Mouse (Mus musculus): Measurements from ENCODE around the gene Tmem88. TPM values are rescaled to one million over a fixed set of nuclear protein-coding genes. Genes with fewer than 3 reads are reported as not detected.

The Tmem88 gene
- polyA plus RNA-seq, 1 experiment = 16.5 TPM

- Histone ChIP-seq H3K4me3 (ENCODE audit: low read depth, low read length) (no peak overlapping the region), H3K27me3 (ENCODE audit: control insufficient read depth, insufficient read depth, low read length) (no peaks in the 10 kb centered on the region), H3K4me1 (ENCODE audit: control insufficient read depth, insufficient read depth, insufficient read length, low read length) (peaks cover 4% of the 10 kb centered on the region), H3K36me3 (ENCODE audit: control insufficient read depth, insufficient read depth, low read length) (no peaks in the 10 kb centered on the region), H3K27ac (ENCODE audit: insufficient read depth, low read depth, low read length) (no peak overlapping the region)
- TF ChIP-seq CTCF (IDR thresholded peaks at IDR 0.05; ENCODE audit: extremely low read depth, insufficient read length, insufficient replicate concordance, low read depth, low read length) (no peak), POLR2A (IDR thresholded peaks at IDR 0.05; ENCODE audit: low read depth, low read length) (no peak)
- 90% methylated on average over 15 of the region's 15 CpGs for WGBS
Observed at GRCm38 (mm10) chr11:69430631-69431030, 32.6 kb upstream of the Tmem88 start.

DNA sequence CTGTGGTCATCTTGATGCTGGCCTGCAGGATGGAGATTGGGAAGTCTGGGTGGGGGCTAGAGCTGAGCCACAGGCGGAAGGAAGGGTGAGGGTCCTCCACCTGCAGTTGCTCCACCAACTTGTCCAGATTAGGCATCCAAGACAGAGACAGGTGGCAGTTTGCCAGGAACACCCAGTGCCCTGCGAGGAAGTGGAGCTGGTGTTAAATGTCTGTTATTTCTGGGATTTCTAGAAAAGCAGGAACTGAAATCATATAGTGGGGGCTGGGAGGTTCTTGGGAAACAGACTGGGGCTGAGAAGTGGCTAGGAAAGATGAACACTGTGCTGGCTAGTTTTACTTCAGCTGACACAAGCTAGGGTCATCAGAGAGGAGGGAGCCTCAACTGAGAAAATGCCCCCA, 31.3 kb upstream of the Tmem88 start:
- Histone ChIP-seq H3K36me3 (ENCODE audit: control insufficient read depth, insufficient read depth, low read length) (no peaks in the 10 kb centered on the region), H3K27ac (ENCODE audit: insufficient read depth, low read depth, low read length) (peak overlapping the region; percentile 35; the same call in 1 of the 2 replicates), H3K27me3 (ENCODE audit: control insufficient read depth, insufficient read depth, low read length) (no peaks in the 10 kb centered on the region), H3K4me1 (ENCODE audit: control insufficient read depth, insufficient read depth, insufficient read length, low read length) (peaks cover 4% of the 10 kb centered on the region), H3K4me3 (ENCODE audit: low read depth, low read length) (no peak overlapping the region)
- 29% methylated on average over 2 of the region's 2 CpGs for WGBS
- TF ChIP-seq POLR2A (IDR thresholded peaks at IDR 0.05; ENCODE audit: low read depth, low read length) (no peak), CTCF (IDR thresholded peaks at IDR 0.05; ENCODE audit: extremely low read depth, insufficient read length, insufficient replicate concordance, low read depth, low read length) (no peak)

GRCm38 (mm10) chr11:69428751-69429150, 30.7 kb upstream of the Tmem88 start:
- H3K36me3 ChIP-seq (ENCODE audit: control insufficient read depth, insufficient read depth, low read length) = no peaks in the 10 kb centered on the region
- no peak overlapping the region for H3K4me3 ChIP-seq (ENCODE audit: low read depth, low read length)
- no peaks in the 10 kb centered on the region for H3K27me3 ChIP-seq (ENCODE audit: control insufficient read depth, insufficient read depth, low read length)
- H3K27ac ChIP-seq (ENCODE audit: insufficient read depth, low read depth, low read length) = peak overlapping the region; percentile 35; the same call in 1 of the 2 replicates
- H3K4me1 ChIP-seq (ENCODE audit: control insufficient read depth, insufficient read depth, insufficient read length, low read length) = peaks cover 7% of the 10 kb centered on the region
- 15% methylated on average over 4 of the region's 4 CpGs for WGBS
- no peak for TF ChIP-seq CTCF (IDR thresholded peaks at IDR 0.05; ENCODE audit: extremely low read depth, insufficient read length, insufficient replicate concordance, low read depth, low read length)
- no peak for TF ChIP-seq POLR2A (IDR thresholded peaks at IDR 0.05; ENCODE audit: low read depth, low read length)

DNA sequence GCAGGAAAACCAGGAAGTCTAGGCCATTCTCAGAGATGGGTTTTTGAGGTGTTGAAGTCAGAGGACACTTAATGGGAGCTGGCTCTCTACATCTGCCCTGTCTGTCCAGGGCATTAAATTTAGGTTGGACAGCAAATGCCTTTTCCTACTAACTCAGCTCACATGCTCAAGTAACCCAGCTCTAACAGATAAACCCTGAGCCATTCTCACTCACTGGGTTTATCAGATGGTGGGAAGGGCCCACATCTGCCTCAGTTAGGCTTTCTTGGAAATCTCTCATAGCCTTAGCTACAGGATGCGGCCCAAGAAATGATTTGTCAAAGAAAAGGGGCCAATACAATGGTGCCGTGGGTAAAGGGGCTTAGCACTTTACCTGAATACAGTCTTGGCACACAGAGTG, 28.2 kb upstream of the Tmem88 start:
- Histone ChIP-seq H3K27me3 (ENCODE audit: control insufficient read depth, insufficient read depth, low read length) (no peaks in the 10 kb centered on the region), H3K4me3 (ENCODE audit: low read depth, low read length) (no peak overlapping the region), H3K4me1 (ENCODE audit: control insufficient read depth, insufficient read depth, insufficient read length, low read length) (peaks cover 13% of the 10 kb centered on the region), H3K27ac (ENCODE audit: insufficient read depth, low read depth, low read length) (no peak overlapping the region), H3K36me3 (ENCODE audit: control insufficient read depth, insufficient read depth, low read length) (no peaks in the 10 kb centered on the region)
- 85% methylated on average over 2 of the region's 2 CpGs for WGBS
- TF ChIP-seq POLR2A (IDR thresholded peaks at IDR 0.05; ENCODE audit: low read depth, low read length) = no peak
- no peak for TF ChIP-seq CTCF (IDR thresholded peaks at IDR 0.05; ENCODE audit: extremely low read depth, insufficient read length, insufficient replicate concordance, low read depth, low read length)

DNA sequence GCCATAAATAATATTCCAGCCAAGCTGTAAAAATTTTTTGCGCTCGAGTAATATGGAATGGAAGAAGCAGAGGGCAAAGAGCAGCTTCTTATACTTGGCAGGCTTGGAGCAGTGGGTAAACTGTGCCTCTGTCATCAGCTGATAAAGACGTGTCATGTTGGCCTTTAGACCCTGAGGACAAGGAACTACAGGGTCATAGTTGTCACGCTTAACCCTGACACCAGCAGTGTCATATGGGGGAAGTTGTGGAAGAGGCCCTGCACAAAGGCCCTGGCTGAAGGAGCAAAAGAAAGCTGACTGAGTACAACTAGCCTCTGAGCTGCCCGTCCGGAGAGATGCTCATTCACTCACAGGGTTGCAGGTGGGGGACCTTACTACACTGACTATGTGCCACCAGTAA, 25.9 kb upstream of the Tmem88 start:
- peak; percentile 42; the same call in 1 of the 2 replicates for TF ChIP-seq POLR2A (IDR thresholded peaks at IDR 0.05; ENCODE audit: low read depth, low read length)
- no peak for TF ChIP-seq CTCF (IDR thresholded peaks at IDR 0.05; ENCODE audit: extremely low read depth, insufficient read length, insufficient replicate concordance, low read depth, low read length)
- no peaks in the 10 kb centered on the region for H3K27me3 ChIP-seq (ENCODE audit: control insufficient read depth, insufficient read depth, low read length)
- H3K4me3 ChIP-seq (ENCODE audit: low read depth, low read length) = no peak overlapping the region
- H3K27ac ChIP-seq (ENCODE audit: insufficient read depth, low read depth, low read length) = peak overlapping the region; percentile 96
- H3K36me3 ChIP-seq (ENCODE audit: control insufficient read depth, insufficient read depth, low read length) = no peaks in the 10 kb centered on the region
- 20% methylated on average over 6 of the region's 6 CpGs for WGBS
- H3K4me1 ChIP-seq (ENCODE audit: control insufficient read depth, insufficient read depth, insufficient read length, low read length) = peaks cover 13% of the 10 kb centered on the region; the same call in 1 of the 2 replicates

GRCm38 (mm10) chr11:69422842-69423241, 24.8 kb upstream of the Tmem88 start:
- H3K27me3 ChIP-seq (ENCODE audit: control insufficient read depth, insufficient read depth, low read length) = no peaks in the 10 kb centered on the region
- no peaks in the 10 kb centered on the region for H3K36me3 ChIP-seq (ENCODE audit: control insufficient read depth, insufficient read depth, low read length)
- H3K4me1 ChIP-seq (ENCODE audit: control insufficient read depth, insufficient read depth, insufficient read length, low read length) = peaks cover 13% of the 10 kb centered on the region; the same call in 1 of the 2 replicates
- H3K4me3 ChIP-seq (ENCODE audit: low read depth, low read length) = no peak overlapping the region
- no peak for TF ChIP-seq CTCF (IDR thresholded peaks at IDR 0.05; ENCODE audit: extremely low read depth, insufficient read length, insufficient replicate concordance, low read depth, low read length)
- no peak for TF ChIP-seq POLR2A (IDR thresholded peaks at IDR 0.05; ENCODE audit: low read depth, low read length)
- H3K27ac ChIP-seq (ENCODE audit: insufficient read depth, low read depth, low read length) = no peak overlapping the region
- 90% methylated on average over 10 of the region's 10 CpGs for WGBS

- Histone ChIP-seq H3K27me3 (ENCODE audit: control insufficient read depth, insufficient read depth, low read length) (no peaks in the 10 kb centered on the region), H3K27ac (ENCODE audit: insufficient read depth, low read depth, low read length) (no peak overlapping the region), H3K36me3 (ENCODE audit: control insufficient read depth, insufficient read depth, low read length) (no peaks in the 10 kb centered on the region), H3K4me3 (ENCODE audit: low read depth, low read length) (no peak overlapping the region), H3K4me1 (ENCODE audit: control insufficient read depth, insufficient read depth, insufficient read length, low read length) (peaks cover 15% of the 10 kb centered on the region; the same call in 1 of the 2 replicates)
- no peak for TF ChIP-seq POLR2A (IDR thresholded peaks at IDR 0.05; ENCODE audit: low read depth, low read length)
- no peak for TF ChIP-seq CTCF (IDR thresholded peaks at IDR 0.05; ENCODE audit: extremely low read depth, insufficient read length, insufficient replicate concordance, low read depth, low read length)
- WGBS = 52% methylated on average over 25 of the region's 25 CpGs
Observed at GRCm38 (mm10) chr11:69421131-69421977, 23.3 kb upstream of the Tmem88 start.

All from small intestine, adult 2 months (tissue).